Mouse (Mus musculus): ENCODE results near the gene Clstn1.

GRCm38 (mm10) chr4:149608309-149608638, 22.0 kb downstream of the Clstn1 start:
- TF ChIP-seq CTCF (IDR thresholded peaks at IDR 0.05) (no peak), POLR2A (IDR thresholded peaks at IDR 0.05; ENCODE audit: insufficient read depth, low read depth, low read length) (no peak), EP300 (IDR thresholded peaks at IDR 0.05; ENCODE audit: insufficient read depth, low read depth, low read length) (no peak)

Measured in heart, adult 2 months (tissue).